Mouse (Mus musculus): ENCODE results near the gene Elovl5.

Gene Elovl5

DNA sequence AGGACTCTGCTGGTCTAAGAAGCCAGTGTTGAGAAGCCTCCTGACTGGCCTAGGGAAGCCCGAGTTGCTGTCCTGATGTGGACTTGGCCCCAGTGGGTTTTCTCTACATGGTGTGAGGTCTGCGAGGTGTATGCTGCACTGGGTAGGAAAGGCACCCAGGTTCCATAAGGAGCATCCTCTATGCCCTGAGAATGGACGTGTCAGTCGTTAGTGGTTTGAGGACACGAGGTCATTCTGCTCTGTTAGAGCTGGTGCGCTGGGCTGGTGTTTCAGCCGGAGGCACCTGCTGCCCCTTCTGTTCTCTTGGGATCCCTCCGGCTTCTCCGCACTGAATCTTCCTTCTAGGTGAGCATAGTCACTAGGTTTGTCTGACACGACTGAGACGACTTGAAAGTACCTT is 7.0 kb downstream of the Elovl5 start:
- ChIA-PET POLR2A (interaction anchor here in 1 of 4 experiments (0.9 kb wide), 1 partner anchor 82 kb away, joined by 3 read pairs; no protein-coding TSS in a partner anchor), CTCF (no interaction called here)

DNA sequence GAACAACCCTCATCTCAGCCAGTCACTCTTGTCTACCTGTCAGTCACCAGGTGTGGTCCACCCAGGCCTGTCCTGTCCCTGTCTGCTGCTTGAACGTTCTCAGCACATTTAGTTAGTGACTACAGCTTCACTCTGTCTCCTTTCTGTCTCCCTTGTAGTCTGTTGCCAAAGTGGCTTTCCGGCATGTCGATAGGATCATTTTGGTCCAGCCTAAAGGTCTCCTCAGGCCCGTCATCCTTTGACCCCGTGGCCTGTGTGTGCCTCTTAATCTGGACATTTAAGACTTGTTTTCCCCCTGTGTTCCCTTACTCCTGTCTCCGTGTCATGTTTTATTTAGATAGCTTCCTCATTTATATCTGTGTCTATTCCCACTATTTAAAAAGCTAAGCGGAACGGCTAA is 9.0 kb downstream of the Elovl5 start:
- POLR2A ChIA-PET, result interaction anchor here in 2 of 4 experiments (1.1 to 2.9 kb wide), 4 partner anchors 9 to 16 kb away, joined by 3 to 13 read pairs (median 9); partner anchors contain the start of gene Elovl5 (in 2 of the 2)
- CTCF ChIA-PET, result interaction anchor here in 2 of 4 experiments (0.8 kb wide), 2 partner anchors 58 to 124 kb away, joined by 3 read pairs; no protein-coding TSS in a partner anchor

DNA sequence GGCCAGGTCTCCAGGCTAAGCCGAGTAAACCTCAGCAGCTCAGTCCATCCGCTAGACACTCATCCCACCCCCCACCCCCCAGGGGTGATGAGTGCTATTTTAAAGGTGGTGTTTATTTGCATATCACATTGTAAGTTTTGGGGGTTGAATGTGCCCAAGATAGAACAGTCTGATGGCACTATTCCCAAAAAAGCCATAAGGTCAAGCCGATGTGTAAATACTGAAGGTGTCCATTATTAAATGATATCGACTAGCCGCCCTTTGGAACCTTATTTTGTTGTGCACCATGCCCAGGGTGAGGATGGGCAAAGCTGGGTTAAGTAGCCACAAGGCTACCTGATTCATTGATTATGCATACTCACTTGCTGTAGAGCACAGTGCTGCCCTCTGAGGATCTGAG is 9.7 kb downstream of the Elovl5 start:
- ChIA-PET CTCF (interaction anchor here in 2 of 4 experiments (0.6 to 0.8 kb wide), 2 partner anchors 125 to 348 kb away, joined by 3 to 9 read pairs; no protein-coding TSS in a partner anchor), POLR2A (interaction anchor here in 2 of 4 experiments (1.6 to 2.9 kb wide), 3 partner anchors 10 to 16 kb away, joined by 7 to 13 read pairs (median 11); partner anchors contain the start of gene Elovl5 (in 1 of the 2))

DNA sequence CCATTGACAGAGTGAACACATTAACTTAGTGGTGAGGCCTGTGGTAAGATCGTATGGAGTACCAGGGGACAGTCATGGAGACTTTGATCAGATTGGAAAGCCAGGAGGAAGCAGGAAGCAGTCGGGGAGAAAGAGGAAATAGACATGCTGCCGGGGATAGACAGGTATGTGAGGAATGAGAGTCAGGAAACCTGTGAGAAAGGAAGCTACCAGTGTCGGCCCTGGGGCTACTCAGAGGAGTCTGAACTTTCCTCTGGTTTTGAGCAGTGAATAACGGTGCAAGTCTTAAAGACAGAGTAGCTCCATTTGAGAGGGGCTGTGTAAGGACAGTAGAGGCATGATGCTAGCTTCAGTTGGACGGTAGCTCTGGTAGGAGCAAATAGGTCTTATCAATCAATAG is 10.3 kb downstream of the Elovl5 start:
- CTCF ChIA-PET, result no interaction called here
- POLR2A ChIA-PET, result interaction anchor here in 1 of 4 experiments (0.5 to 2.9 kb wide), 3 partner anchors 10 to 434 kb away, joined by 3 to 13 read pairs (median 11); partner anchors contain the start of gene Elovl5

DNA sequence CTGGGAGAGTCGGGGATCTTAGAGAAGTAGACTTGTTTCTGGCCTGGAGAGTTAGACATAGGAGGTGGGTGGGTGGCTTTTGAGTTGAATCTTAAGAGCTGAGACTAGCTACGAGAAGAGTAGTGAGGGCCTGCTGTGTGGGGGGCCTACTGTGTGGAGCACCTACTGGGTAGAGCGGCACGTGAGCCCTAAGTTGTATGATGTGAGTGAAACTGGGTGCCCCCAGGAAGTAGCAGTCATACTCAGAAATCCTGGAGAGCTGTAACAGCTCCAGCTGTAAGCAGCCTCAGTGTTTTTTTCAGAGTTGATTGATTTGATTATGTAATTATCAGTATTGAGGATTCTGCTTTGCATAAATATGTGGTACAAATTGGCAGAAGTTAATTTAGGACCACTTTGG is 11.6 kb downstream of the Elovl5 start:
- CTCF ChIA-PET, result interaction anchor here in 1 of 4 experiments (0.6 kb wide), 1 partner anchor 30 kb away, joined by 3 read pairs; no protein-coding TSS in a partner anchor
- POLR2A ChIA-PET, result interaction anchor here in 2 of 4 experiments (0.9 to 2.4 kb wide), 5 partner anchors 11 to 23 kb away, joined by 3 to 12 read pairs (median 3); partner anchors contain the start of gene Elovl5 (in 2 of the 2)

DNA sequence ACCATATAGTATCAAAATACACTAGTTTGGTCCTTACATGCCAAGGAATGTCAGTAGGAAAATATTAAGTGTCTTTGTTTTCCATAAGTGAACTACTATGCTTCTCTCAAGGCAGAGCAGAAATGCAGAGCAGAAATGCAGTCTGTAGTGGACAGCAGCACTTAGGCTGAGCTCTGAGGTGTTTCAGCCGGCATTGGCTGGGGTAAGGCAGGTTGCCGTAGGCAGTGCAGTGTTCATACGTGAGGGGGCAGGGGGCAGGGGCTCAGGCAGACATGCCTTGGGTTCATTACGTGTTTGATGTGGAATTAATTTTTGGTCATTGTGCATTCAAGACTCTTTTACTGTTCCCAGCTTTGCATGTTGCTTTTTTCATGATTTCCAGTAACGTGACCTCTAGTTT is 12.1 kb downstream of the Elovl5 start:
- POLR2A ChIA-PET, result interaction anchor here in 2 of 4 experiments (0.9 to 2.4 kb wide), 7 partner anchors 12 to 313 kb away, joined by 3 to 12 read pairs (median 3); partner anchors contain the start of gene Elovl5 (in 2 of the 2)
- CTCF ChIA-PET, result no interaction called here

DNA sequence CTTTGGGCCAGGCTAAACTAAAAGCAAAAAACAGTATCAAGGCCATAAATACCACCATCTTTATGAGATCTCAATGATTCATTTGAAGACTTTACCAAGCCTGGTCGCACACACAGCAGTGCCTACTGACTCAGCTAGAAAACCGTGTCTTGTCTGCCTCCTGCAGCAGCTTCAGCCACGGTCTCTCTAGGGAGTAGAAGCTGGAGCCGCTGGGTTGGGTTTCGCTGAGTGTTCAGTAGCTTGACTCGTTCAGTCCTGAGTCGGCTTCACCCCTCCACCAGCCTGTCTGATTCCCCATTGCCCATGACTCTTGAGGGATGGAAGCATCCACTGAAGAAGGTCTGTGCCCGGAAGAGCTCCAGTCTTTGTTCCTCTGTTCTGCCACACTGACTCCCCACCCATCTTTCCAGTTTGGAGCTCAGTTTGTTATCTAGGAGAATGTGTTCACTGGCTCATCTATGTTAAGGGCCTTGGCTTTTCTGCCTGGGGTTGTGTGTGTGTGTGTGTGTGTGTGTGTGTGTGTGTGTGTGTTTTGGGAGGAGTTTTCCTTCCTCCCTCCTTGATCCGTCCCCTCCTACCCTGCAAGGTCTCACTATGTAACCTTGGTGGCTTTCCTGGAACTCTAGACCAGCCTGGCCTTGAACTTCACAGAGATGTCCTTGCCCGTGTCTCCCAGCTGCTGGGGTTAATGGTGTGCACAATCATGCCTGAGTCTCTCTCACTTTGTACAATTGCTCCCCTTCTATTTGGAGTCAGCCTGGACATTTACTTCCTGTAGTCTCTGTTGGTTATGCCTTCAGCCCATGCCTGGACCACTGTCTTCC is 13.1 kb downstream of the Elovl5 start:
- ChIA-PET POLR2A (interaction anchor here (0.7 to 2.4 kb wide), 8 partner anchors 13 to 314 kb away, joined by 3 to 12 read pairs (median 3); partner anchors contain the start of gene Elovl5 (in 1 of the 4)), CTCF (interaction anchor here in 1 of 4 experiments (1.4 to 2.1 kb wide), 2 partner anchors 76 to 128 kb away, joined by 3 to 9 read pairs; no protein-coding TSS in a partner anchor)

DNA sequence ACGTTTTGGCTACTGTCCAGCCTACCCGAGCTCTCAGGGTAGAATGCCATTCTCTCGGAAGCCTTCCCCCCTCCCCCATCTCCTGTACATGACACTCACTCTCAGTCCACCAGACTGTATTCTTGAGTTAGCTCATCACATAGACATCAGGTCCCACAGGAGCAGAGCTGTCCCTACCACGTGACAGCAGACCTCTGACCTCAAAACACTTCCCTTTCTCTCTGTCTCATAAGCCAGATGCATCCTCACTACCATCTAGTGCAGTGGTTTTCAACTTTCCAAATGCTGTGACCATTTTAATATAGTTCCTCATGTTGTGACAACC is 13.7 kb downstream of the Elovl5 start:
- ChIA-PET CTCF (interaction anchor here in 1 of 4 experiments (1.4 to 2.1 kb wide), 2 partner anchors 75 to 128 kb away, joined by 3 to 9 read pairs; no protein-coding TSS in a partner anchor), POLR2A (interaction anchor here in 2 of 4 experiments (1.2 to 2.2 kb wide), 3 partner anchors 13 to 92 kb away, joined by 3 to 7 read pairs (median 4); partner anchors contain the start of gene Elovl5 (in 1 of the 2))

DNA sequence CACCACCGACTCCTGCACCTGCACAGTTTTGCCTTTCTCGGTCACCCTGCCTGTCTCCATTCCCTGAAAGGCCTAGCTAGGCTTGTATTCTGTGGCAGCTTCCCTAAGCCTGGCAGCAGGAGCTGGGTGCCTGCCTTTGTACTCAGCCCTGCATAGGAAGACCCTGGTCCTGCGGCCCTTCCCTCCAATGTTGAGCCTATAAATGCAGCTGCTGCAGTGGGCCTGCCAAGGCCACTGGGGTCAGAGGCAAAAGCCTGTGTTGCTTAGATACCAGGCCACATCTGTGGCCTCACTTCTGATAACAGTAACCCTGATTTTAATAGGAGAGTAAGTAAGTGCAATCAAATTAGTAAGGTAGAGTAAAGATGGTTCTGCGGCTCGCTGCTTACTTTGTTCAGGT is 14.6 kb downstream of the Elovl5 start:
- CTCF ChIA-PET, result interaction anchor here in 1 of 4 experiments (2.1 kb wide), 1 partner anchor 74 kb away, joined by 9 read pairs; no protein-coding TSS in a partner anchor
- POLR2A ChIA-PET, result interaction anchor here in 3 of 4 experiments (0.5 to 2.2 kb wide), 3 partner anchors 14 to 21 kb away, joined by 3 to 7 read pairs (median 3); partner anchors contain the start of gene Elovl5 (in 1 of the 3)

DNA sequence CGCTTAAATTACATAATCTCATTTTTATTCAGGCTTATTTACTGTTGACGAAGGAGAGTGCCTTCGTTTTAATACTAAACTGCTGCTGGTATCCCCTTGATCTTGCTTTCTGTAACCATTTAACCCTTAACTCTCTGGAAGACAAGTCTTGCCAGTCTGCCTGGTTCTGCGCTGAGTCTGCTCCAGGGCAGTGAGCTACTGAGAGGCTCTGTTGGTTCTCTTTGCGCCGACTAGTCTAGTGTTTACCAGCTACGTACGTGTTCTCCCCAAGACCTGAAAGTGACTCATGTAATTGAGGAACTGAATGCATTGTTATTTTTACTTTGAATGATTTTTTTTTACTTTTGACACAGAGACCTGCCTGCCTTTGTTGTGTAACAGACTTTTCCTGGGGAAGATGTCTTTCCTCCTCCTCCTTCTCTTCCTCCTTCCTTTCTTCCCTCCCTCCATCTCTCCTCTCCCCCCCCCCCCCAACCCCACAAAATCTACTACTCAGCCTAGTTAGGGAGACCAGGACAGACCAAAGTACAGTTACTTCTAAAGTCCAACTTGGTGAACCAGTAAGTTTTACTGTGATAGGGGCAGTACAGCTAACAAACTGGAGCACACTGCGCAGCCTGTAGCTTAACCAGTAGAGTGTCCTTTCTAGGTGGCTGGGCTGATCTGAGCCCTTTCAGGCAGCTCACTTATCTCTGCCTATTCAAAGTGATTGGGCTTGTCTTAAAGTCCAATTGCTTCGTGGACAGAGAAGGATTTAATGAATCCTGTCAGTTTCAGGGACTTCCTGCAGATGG is 18.9 kb downstream of the Elovl5 start:
- ChIA-PET POLR2A (interaction anchor here in 1 of 4 experiments (0.8 to 2.7 kb wide), 2 partner anchors 19 to 22 kb away, joined by 3 to 6 read pairs; no protein-coding TSS in a partner anchor), CTCF (no interaction called here)

DNA sequence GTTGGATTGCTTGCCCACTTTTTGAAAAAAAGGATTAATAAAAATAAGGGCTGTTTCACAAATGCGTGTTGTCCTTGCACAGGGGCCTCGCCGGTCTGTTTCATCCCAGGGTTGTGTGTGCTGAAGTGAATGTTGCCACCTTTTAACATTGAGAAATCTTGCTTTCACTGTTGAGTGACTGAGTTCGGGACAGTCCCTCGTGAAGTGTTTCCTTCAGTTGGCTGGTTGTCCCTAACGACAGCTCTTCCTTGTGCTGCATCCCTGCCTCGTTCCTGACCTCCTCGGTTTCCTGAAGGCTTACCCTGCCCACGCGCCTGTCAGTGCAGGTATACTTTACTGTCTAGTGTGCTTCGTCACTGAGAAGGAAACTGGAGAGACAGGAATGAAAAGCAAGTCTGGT is 20.7 kb downstream of the Elovl5 start:
- POLR2A ChIA-PET, result interaction anchor here in 2 of 4 experiments (0.5 to 1.2 kb wide), 4 partner anchors 13 to 208 kb away, joined by 3 to 6 read pairs (median 3); no protein-coding TSS in a partner anchor
- CTCF ChIA-PET, result interaction anchor here in 1 of 4 experiments (0.6 kb wide), 1 partner anchor 43 kb away, joined by 3 read pairs; no protein-coding TSS in a partner anchor

DNA sequence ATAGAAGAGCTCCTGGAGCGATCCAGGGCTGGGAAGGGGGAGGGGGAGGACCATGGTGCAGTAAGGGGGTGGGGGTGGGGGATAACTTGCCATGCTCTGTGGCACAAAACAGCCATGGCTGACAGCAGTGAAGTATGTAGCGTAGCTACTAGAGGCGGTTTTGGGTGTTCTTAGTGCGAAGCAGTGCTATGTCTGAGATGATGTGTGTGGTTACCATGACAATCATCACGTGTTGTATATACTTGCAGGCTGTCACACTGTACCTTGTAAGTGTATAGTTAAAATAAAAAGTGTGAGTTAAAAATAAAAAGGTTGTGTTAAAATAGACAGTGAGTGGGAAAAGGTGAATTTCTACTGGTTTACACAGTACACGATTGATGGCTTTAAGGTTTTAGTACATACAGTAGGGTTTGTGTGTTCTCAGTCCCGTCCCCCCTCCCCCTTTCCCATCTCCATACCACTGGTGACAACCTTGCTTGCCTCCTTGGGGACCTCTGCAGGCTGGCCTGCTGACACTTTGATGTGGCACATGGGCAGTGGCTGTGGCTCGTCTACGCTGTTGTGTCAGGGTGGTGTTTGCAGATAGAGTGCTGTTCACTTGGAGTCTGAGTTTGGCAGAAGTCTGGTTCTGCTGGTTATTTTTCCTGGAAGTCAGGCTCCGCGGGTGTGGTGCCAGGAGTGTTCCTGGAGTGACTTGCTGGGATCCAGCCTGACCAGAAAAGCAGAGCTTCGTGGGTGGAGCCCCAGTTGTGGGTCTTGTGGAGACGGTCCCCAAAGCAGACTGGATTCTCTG is 21.8 kb downstream of the Elovl5 start:
- CTCF ChIA-PET, result interaction anchor here in 2 of 4 experiments (0.5 to 0.6 kb wide), 2 partner anchors 40 to 124 kb away, joined by 3 read pairs; no protein-coding TSS in a partner anchor
- POLR2A ChIA-PET, result interaction anchor here in 2 of 4 experiments (0.6 to 1.2 kb wide), 4 partner anchors 12 to 28 kb away, joined by 3 to 5 read pairs (median 3); no protein-coding TSS in a partner anchor

DNA sequence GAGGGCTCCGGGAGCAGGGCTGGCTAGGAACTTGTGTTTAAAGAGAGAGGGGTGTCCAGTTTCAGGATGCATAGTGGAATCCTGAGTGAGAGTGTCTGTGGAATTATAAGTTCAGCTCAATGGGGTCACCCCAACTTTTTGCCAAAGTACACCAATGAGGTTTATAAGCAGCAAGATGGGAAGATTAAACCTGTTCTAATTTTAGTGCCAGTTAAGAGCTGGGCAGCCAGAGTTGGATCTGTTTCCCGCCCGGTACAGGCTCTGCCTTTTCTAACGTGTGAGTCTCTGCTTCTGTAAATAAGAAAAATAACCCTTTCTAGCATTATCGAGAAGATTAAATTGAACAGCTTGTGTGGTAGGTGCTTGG is 22.4 kb downstream of the Elovl5 start:
- ChIA-PET POLR2A (interaction anchor here in 1 of 4 experiments (1.2 kb wide), 1 partner anchor 28 kb away, joined by 3 read pairs; no protein-coding TSS in a partner anchor), CTCF (interaction anchor here in 1 of 4 experiments (0.6 kb wide), 1 partner anchor 41 kb away, joined by 3 read pairs; no protein-coding TSS in a partner anchor)

DNA sequence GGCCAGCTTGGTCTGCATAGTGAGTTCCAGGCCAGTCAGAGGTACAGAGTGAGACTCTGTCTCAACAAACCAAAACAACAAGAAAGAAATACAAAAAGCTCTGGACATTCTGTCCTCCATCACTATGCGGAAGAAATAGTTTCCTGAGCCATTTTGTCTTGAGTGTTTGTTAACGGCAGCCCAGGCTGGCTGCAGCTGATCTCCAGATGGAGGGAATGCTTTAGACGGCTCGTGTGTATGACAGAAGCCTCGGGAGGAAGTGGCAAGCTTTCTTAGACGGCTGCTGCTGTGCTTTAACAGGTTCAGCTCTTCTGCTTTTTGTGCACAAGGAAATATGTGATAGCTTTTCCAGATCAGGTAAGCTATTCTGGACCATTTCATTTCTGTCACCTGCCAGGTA is 23.9 kb downstream of the Elovl5 start:
- CTCF ChIA-PET, result no interaction called here
- POLR2A ChIA-PET, result interaction anchor here in 2 of 4 experiments (0.6 to 0.9 kb wide), 3 partner anchors 9 to 13 kb away, joined by 3 read pairs; no protein-coding TSS in a partner anchor

DNA sequence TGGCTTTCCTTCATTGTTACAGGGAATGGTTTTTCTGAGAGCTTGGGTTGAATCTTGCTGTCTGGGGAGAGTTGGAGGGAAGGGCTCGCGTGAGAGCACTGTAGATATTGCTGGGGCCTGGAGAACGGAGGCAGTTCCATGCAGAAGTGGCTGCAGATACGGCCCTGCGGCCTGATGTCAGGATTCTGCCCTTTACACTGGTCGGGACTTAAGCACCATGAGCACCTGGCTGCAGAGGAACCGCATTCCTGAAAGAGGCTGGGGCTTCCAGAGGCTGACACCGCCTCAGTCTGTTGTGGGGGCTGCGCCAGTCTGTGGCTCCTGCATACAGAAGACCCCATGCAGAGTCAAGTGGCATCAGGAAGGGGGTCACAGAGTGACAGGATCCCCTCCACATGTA is 24.7 kb downstream of the Elovl5 start:
- CTCF ChIA-PET, result no interaction called here
- POLR2A ChIA-PET, result interaction anchor here in 1 of 4 experiments (0.9 kb wide), 1 partner anchor 13 kb away, joined by 3 read pairs; no protein-coding TSS in a partner anchor

DNA sequence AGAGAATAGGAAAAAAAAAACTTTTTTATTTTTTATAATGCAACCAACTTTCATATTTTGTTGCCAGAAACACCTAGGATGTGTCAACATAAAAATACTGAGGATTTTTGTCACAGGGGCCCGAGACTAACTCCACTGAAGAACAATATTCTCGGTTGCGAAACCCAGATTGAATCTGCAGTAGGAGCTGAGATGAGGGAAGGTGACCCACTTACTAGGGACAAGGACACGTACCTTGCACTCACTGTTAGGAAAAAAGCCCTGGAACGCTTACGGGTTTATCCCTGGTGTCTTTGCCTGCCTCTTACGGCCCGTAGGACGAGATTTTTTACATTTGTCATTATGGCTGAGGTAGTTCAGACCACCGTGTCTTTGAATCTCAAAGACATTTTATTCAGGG is 25.2 kb downstream of the Elovl5 start:
- POLR2A ChIA-PET, result interaction anchor here in 1 of 4 experiments (0.6 kb wide), 1 partner anchor 50 kb away, joined by 3 read pairs; no protein-coding TSS in a partner anchor

DNA sequence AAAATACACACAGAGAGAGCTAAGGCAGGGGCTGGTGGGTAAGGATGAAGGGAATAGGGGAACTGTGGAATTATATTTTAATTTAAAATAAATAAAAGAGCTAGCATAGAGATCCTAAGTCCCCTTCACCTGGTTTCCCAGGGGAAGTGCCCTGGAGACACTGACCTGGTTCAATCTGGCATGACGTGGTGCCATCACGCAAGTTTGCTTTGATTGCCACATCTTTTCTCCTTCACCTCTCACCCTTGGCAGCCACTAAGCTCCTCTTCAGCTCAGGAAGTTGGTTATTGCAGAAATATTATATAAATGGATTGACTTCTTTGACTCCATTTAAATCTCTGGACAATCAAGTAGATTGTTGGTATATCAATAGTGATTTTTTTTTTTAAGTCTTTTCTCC is 26.2 kb downstream of the Elovl5 start:
- POLR2A ChIA-PET, result interaction anchor here in 1 of 4 experiments (0.6 kb wide), 1 partner anchor 51 kb away, joined by 3 read pairs; no protein-coding TSS in a partner anchor
- CTCF ChIA-PET, result no interaction called here

More for the DNA sequence above, 25.2 kb downstream of the Elovl5 start:
- CTCF ChIA-PET, result no interaction called here

Data from embryonic stem cell, embryonic (primary cell).